Mouse (Mus musculus): Measurements from ENCODE around the gene Kcna5. TPM values are rescaled to one million over a fixed set of nuclear protein-coding genes. Genes with fewer than 3 reads are reported as not detected.

Gene Kcna5
- polyA plus RNA-seq (2012; rRNA removed): 0.02 and 0.03 TPM in 2 replicates
- 0.04 and 0.10 TPM in 2 replicates for polyA plus RNA-seq (2014; fragmentation: Nextera tagmentation; extraction: Ambion mirVana)

DNA sequence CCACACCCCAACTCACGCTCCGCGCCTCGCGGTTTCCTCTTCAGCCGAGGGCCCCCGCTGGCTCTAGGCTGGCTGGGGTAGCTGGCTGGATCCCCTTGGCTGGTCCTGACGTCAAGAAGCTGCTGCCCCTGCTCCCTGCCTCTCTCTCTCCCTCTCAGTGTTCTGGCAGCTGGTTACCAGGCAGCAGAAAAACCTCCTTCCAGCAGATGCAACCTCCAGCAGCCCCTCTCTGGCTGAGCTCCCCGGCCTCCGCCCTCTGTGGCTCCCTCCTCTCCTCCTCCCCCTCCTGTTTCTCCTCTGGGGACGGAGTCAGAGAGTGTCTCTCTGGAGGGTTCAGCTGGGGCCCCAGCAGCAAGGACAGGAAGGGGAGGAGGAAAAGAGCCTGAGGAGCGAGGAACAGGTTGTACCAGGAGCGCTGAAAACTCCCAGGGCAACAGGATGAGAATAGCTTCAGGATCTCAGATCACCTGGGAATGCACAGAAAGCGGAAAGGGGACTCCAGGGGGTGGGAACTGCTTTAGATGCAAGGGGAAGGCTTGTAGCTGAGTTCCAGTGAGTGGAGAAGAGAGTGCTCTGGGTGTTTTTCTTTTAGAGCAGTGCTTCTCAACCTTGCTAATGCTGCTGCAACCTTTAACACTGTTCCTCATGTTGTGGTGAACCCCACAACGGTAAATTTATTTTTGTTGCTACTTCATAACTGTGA lies at the start of gene Kcna5:
TSS of gene Kcna5 (minus strand) at position 205 of the 703 bp plus-strand sequence.
- H3K9me3 ChIP-seq (ENCODE audit: control insufficient read depth, low read length): no peaks in the 10 kb centered on the region
- 2% methylated on average over 15 of the region's 15 CpGs for WGBS (ENCODE audit: insufficient replicate concordance)
- H3K36me3 ChIP-seq (replicated peaks; ENCODE audit: control insufficient read depth, insufficient read depth, low read depth): no peaks in the 10 kb centered on the region
- ATAC-seq (ENCODE audit: insufficient read depth): no peak
- no peak within 1 kb of the TSS for H3K9ac ChIP-seq (replicated peaks)
- TF ChIP-seq CTCF (IDR thresholded peaks at IDR 0.05; ENCODE audit: low read depth): no peak
- no peak for TF ChIP-seq EP300 (IDR thresholded peaks at IDR 0.05; ENCODE audit: low read depth)
- no peaks in the 10 kb centered on the region for H3K4me1 ChIP-seq (replicated peaks; ENCODE audit: control insufficient read depth in 2 of 2, insufficient read depth in 2 of 2, low read length in 1 of 2)
- H3K4me3 ChIP-seq (ENCODE audit: insufficient read depth in 1 of 2, low read depth in 2 of 2, low read length in 2 of 2): no peak within 1 kb of the TSS
- DNase-seq (ENCODE audit: low read depth in 3 of 3, low spot score in 3 of 3): no peak
- peaks cover 7% of the 10 kb centered on the region for H3K27me3 ChIP-seq (ENCODE audit: control insufficient read depth, insufficient read depth, low read length)
- H3K27ac ChIP-seq: no peak within 1 kb of the TSS
- H3K4me2 ChIP-seq (ENCODE audit: low read depth): no peak within 1 kb of the TSS

DNA sequence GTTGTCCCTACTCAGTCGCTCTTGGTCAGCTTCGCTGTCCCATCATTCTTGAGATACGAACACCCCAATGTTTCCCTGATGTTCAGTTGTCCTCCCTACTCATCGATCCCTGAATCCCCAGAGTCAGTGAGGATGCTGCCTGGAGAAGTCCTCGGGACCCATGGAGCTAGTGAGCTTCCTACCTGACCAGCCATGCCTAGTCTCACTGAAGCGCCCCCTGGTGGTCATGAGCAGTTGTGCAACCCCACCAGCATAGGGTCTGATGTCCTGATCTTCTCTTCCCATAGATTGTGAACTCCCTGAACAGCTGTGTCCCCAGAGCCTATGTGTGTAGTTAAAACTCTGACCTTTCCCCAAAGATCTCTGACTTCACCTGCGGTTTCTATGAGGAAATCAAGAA lies 47.9 kb upstream of the Kcna5 start:
- WGBS (ENCODE audit: insufficient replicate concordance): 49% methylated on average over 7 of the region's 7 CpGs
- no peak for DNase-seq (ENCODE audit: low read depth in 3 of 3, low spot score in 3 of 3)
- no peak for ATAC-seq (ENCODE audit: insufficient read depth)

DNA sequence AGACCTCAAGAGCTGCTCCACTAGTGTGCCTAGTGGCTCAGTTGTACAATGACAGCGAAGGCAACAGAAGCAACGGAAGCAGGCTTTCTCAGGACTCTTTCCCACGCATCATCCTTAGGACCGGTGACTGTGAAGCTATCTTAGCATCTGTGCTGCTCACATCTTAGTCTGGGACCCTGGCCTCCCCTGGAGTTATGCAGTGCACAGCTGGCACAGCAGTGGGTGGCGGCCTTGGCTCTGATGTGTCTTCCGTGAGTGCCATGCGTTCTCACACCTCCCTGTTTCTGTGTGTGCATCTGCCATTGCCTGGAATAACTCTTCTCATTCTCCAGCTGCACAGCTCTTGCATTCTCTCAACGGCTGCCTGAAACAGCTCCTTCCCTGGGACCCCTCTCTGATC lies 46.4 kb upstream of the Kcna5 start:
- Histone ChIP-seq H3K27ac (no peak overlapping the region), H3K36me3 (replicated peaks; ENCODE audit: control insufficient read depth, insufficient read depth, low read depth) (no peaks in the 10 kb centered on the region), H3K4me1 (replicated peaks; ENCODE audit: control insufficient read depth in 2 of 2, insufficient read depth in 2 of 2, low read length in 1 of 2) (no peaks in the 10 kb centered on the region), H3K9me3 (ENCODE audit: control insufficient read depth, low read length) (no peaks in the 10 kb centered on the region), H3K9ac (replicated peaks) (no peak overlapping the region), H3K27me3 (ENCODE audit: control insufficient read depth, insufficient read depth, low read length) (no peaks in the 10 kb centered on the region), H3K4me2 (ENCODE audit: low read depth) (no peak overlapping the region), H3K4me3 (ENCODE audit: insufficient read depth in 1 of 2, low read depth in 2 of 2, low read length in 2 of 2) (no peak overlapping the region)
- TF ChIP-seq EP300 (IDR thresholded peaks at IDR 0.05; ENCODE audit: low read depth) (no peak), CTCF (IDR thresholded peaks at IDR 0.05; ENCODE audit: low read depth) (no peak)
- DNase-seq (ENCODE audit: low read depth in 3 of 3, low spot score in 3 of 3) (no peak), ATAC-seq (ENCODE audit: insufficient read depth) (no peak)
- 64% methylated on average over 8 of the region's 8 CpGs for WGBS (ENCODE audit: insufficient replicate concordance)

More for the DNA sequence above, 47.9 kb upstream of the Kcna5 start:
- Histone ChIP-seq H3K27ac (no peak overlapping the region), H3K9ac (replicated peaks) (no peak overlapping the region), H3K4me2 (ENCODE audit: low read depth) (no peak overlapping the region), H3K4me1 (replicated peaks; ENCODE audit: control insufficient read depth in 2 of 2, insufficient read depth in 2 of 2, low read length in 1 of 2) (no peaks in the 10 kb centered on the region), H3K36me3 (replicated peaks; ENCODE audit: control insufficient read depth, insufficient read depth, low read depth) (no peaks in the 10 kb centered on the region), H3K27me3 (ENCODE audit: control insufficient read depth, insufficient read depth, low read length) (no peaks in the 10 kb centered on the region), H3K9me3 (ENCODE audit: control insufficient read depth, low read length) (no peaks in the 10 kb centered on the region), H3K4me3 (ENCODE audit: insufficient read depth in 1 of 2, low read depth in 2 of 2, low read length in 2 of 2) (no peak overlapping the region)
- TF ChIP-seq CTCF (IDR thresholded peaks at IDR 0.05; ENCODE audit: low read depth) (peak; percentile 86), EP300 (IDR thresholded peaks at IDR 0.05; ENCODE audit: low read depth) (no peak)

DNA sequence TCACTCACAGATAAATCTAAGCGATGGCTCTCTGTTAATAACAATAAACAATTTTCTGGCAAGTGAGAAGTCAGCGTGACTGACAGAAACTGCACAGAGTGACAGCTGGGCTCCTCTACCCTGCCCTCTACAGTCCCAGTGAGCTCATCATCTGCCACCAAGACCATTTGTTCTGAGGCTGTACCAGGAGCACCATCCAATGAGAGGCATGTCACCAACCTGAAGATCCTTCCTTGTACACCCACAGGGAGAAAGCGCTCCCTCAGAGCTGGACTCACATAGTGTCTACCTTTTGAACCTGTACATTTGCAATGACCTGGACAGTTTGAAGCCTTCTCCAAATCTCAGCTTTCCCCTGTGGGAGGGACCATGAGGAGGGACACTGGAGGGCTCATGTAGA lies 45.4 kb upstream of the Kcna5 start:
- no peaks in the 10 kb centered on the region for H3K27me3 ChIP-seq (ENCODE audit: control insufficient read depth, insufficient read depth, low read length)
- DNase-seq (ENCODE audit: low read depth in 3 of 3, low spot score in 3 of 3) (no peak), ATAC-seq (ENCODE audit: insufficient read depth) (no peak)
- no peak overlapping the region for H3K27ac ChIP-seq
- no peak overlapping the region for H3K9ac ChIP-seq (replicated peaks)
- H3K36me3 ChIP-seq (replicated peaks; ENCODE audit: control insufficient read depth, insufficient read depth, low read depth): no peaks in the 10 kb centered on the region
- no peak overlapping the region for H3K4me2 ChIP-seq (ENCODE audit: low read depth)
- no peak overlapping the region for H3K4me3 ChIP-seq (ENCODE audit: insufficient read depth in 1 of 2, low read depth in 2 of 2, low read length in 2 of 2)
- 71% methylated on average over 3 of the region's 3 CpGs for WGBS (ENCODE audit: insufficient replicate concordance)
- no peak for TF ChIP-seq EP300 (IDR thresholded peaks at IDR 0.05; ENCODE audit: low read depth)
- no peaks in the 10 kb centered on the region for H3K9me3 ChIP-seq (ENCODE audit: control insufficient read depth, low read length)
- no peaks in the 10 kb centered on the region for H3K4me1 ChIP-seq (replicated peaks; ENCODE audit: control insufficient read depth in 2 of 2, insufficient read depth in 2 of 2, low read length in 1 of 2)

DNA sequence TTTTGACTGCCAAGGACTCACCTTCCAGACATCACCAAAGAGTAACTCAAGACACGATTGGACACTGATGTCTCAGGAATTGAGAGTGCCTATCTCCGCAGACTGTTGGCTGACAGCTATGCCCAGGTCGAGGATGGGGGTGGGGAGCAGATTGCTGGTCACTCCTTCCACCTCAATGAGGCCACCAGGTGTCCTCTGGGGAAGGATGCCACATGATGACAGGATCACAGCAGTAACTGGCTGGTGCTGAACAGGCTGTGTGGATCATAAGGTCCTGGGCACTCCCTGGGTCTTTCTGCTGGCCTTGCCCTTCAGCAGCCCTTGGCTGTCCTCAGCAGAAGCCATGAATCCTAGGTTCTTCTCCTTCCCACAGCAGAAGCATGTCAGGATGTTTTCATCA lies 42.2 kb upstream of the Kcna5 start:
- DNase-seq (ENCODE audit: low read depth in 3 of 3, low spot score in 3 of 3): no peak
- H3K4me3 ChIP-seq (ENCODE audit: insufficient read depth in 1 of 2, low read depth in 2 of 2, low read length in 2 of 2): no peak overlapping the region
- no peak for ATAC-seq (ENCODE audit: insufficient read depth)
- 44% methylated on average over 3 of the region's 3 CpGs for WGBS (ENCODE audit: insufficient replicate concordance)
- no peaks in the 10 kb centered on the region for H3K36me3 ChIP-seq (replicated peaks; ENCODE audit: control insufficient read depth, insufficient read depth, low read depth)
- no peak overlapping the region for H3K4me2 ChIP-seq (ENCODE audit: low read depth)
- no peak for TF ChIP-seq CTCF (IDR thresholded peaks at IDR 0.05; ENCODE audit: low read depth)
- no peak for TF ChIP-seq EP300 (IDR thresholded peaks at IDR 0.05; ENCODE audit: low read depth)
- no peak overlapping the region for H3K27ac ChIP-seq
- no peaks in the 10 kb centered on the region for H3K4me1 ChIP-seq (replicated peaks; ENCODE audit: control insufficient read depth in 2 of 2, insufficient read depth in 2 of 2, low read length in 1 of 2)
- H3K27me3 ChIP-seq (ENCODE audit: control insufficient read depth, insufficient read depth, low read length): no peaks in the 10 kb centered on the region
- H3K9ac ChIP-seq (replicated peaks): no peak overlapping the region
- H3K9me3 ChIP-seq (ENCODE audit: control insufficient read depth, low read length): no peaks in the 10 kb centered on the region
